Mouse (Mus musculus): Measurements from ENCODE around the gene Kcne1.

GRCm38 (mm10) chr16:92324309-92325061 is 34.8 kb downstream of the Kcne1 start:
- no peak for TF ChIP-seq POLR2AphosphoS2 (IDR thresholded peaks at IDR 0.05; ENCODE audit: low read depth, low read length)
- no peak for TF ChIP-seq JUN (IDR thresholded peaks at IDR 0.05; ENCODE audit: insufficient read depth, low read depth, low read length)
- TF ChIP-seq EP300 (IDR thresholded peaks at IDR 0.05; ENCODE audit: low read length) = no peak
- TF ChIP-seq USF2 (conservative IDR thresholded peaks at IDR 0.05; ENCODE audit: low read depth, low read length) = no peak
- no peak for TF ChIP-seq BHLHE40 (IDR thresholded peaks at IDR 0.05; ENCODE audit: low read depth, low read length)
- TF ChIP-seq UBTF (IDR thresholded peaks at IDR 0.05; ENCODE audit: low read depth, low read length) = no peak
- no peak for TF ChIP-seq CTCF (conservative IDR thresholded peaks at IDR 0.05 in 1 of 2, IDR thresholded peaks at IDR 0.05 in 1 of 2; ENCODE audit: low read depth in 2 of 2, low read length in 2 of 2)
- TF ChIP-seq TCF12 (IDR thresholded peaks at IDR 0.05; ENCODE audit: low read depth, low read length) = no peak
- no peak for TF ChIP-seq CHD2 (IDR thresholded peaks at IDR 0.05; ENCODE audit: low read length)
